In genomic region chr7:116132078-116132477, GRCm38 (mm10) we compare ENCODE assay signal across 9 mouse cellular contexts. TPM values are rescaled to one million over a fixed set of nuclear protein-coding genes. Genes with fewer than 3 reads are reported as not detected.
DNase-seq lines count a peak whose midpoint lies in the region; ATAC-seq and TF ChIP-seq lines count a peak whose summit lies in the region.
"Had no signal": no experiment of that assay in that cellular context is flagged by ENCODE, and none has a peak within 500 bp of the region (broad histone marks: within the 10 kb centered on the region; RNA-seq: fewer than 3 reads in every experiment).

No protein-coding gene starts in this region.

- H3K4me2 ChIP-seq in kidney, embryonic 14.5 days (replicated peaks; ENCODE audit: low read depth, low read length), result no peak overlapping the region
- H3K4me2 ChIP-seq in intestine, postnatal 0 days (replicated peaks; ENCODE audit: low read depth), result no peak overlapping the region
- no peak overlapping the region for H3K4me2 ChIP-seq in midbrain, embryonic 16.5 days (ENCODE audit: low read length)

- H3K9ac ChIP-seq in kidney, embryonic 14.5 days (ENCODE audit: low read depth, low read length), result no peak overlapping the region
- no peak overlapping the region for H3K9ac ChIP-seq in intestine, postnatal 0 days (ENCODE audit: low read depth, low read length)
- H3K9ac ChIP-seq in midbrain, embryonic 16.5 days (ENCODE audit: low read depth, low read length), result peak overlapping the region; percentile 2; the same call in 1 of the 2 replicates

- TF ChIP-seq CTCF in intestine, postnatal 0 days (IDR thresholded peaks at IDR 0.05; ENCODE audit: low read depth), result peak; percentile 94

- no peak overlapping the region for H3K4me3 ChIP-seq in kidney, embryonic 14.5 days (ENCODE audit: low read length)
- no peak overlapping the region for H3K4me3 ChIP-seq in intestine, postnatal 0 days (ENCODE audit: low read depth, low read length)
- H3K4me3 ChIP-seq in midbrain, embryonic 16.5 days (ENCODE audit: low read depth, low read length), result no peak overlapping the region

- DNase-seq in kidney, adult 11 months, result peak; percentile 77
- peak; percentile 87 for DNase-seq in embryo, embryonic 11 days
- peak; percentile 26 for DNase-seq in gonadal fat pad, adult 2 months (ENCODE audit: low read depth)
- DNase-seq in left cerebral cortex, postnatal 36 days (ENCODE audit: low spot score in 2 of 2), result peak; percentile 64 to 78
- DNase-seq in spleen, postnatal 36 days (ENCODE audit: low spot score in 2 of 2), result peak; percentile 26 to 34

- no peaks in the 10 kb centered on the region for H3K27me3 ChIP-seq in kidney, embryonic 14.5 days (ENCODE audit: control insufficient read depth, insufficient read depth, low read length)
- no peaks in the 10 kb centered on the region for H3K27me3 ChIP-seq in intestine, postnatal 0 days (replicated peaks; ENCODE audit: control insufficient read depth, insufficient read depth, low read length)
- H3K27me3 ChIP-seq in midbrain, embryonic 16.5 days (ENCODE audit: control insufficient read depth, insufficient read depth, low read depth, low read length), result no peaks in the 10 kb centered on the region
- H3K27me3 ChIP-seq: Patski had no signal

- intact Hi-C loops in left cerebral cortex, postnatal 36 days (cut with DNase I), result loop anchor here (10.0 kb wide), 1 partner anchor 193 kb away; no protein-coding TSS in a partner anchor

- no peak overlapping the region for H3K27ac ChIP-seq in kidney, embryonic 14.5 days (ENCODE audit: low read depth, low read length)
- no peak overlapping the region for H3K27ac ChIP-seq in intestine, postnatal 0 days (ENCODE audit: low read depth, low read length)
- H3K27ac ChIP-seq in midbrain, embryonic 16.5 days (ENCODE audit: low read length), result peak overlapping the region; percentile 52

- ATAC-seq in kidney, embryonic 14.5 days (ENCODE audit: low FRiP score, low TSS enrichment), result no peak
- ATAC-seq in intestine, postnatal 0 days, result no peak; the same call in 1 of the 2 replicates
- ATAC-seq in midbrain, embryonic 16.5 days, result peak; percentile 40; the same call in 1 of the 2 replicates
- ATAC-seq: Patski had no signal

- no peaks in the 10 kb centered on the region for H3K9me3 ChIP-seq in kidney, embryonic 14.5 days (ENCODE audit: control insufficient read depth, low read length)
- no peaks in the 10 kb centered on the region for H3K9me3 ChIP-seq in intestine, postnatal 0 days (ENCODE audit: control insufficient read depth)
- no peaks in the 10 kb centered on the region for H3K9me3 ChIP-seq in midbrain, embryonic 16.5 days (replicated peaks; ENCODE audit: control insufficient read depth, low read length, poor library complexity, severe bottlenecking)

- no peaks in the 10 kb centered on the region for H3K36me3 ChIP-seq in kidney, embryonic 14.5 days (ENCODE audit: control insufficient read depth, insufficient read depth, low read length)
- peaks cover 36% of the 10 kb centered on the region for H3K36me3 ChIP-seq in intestine, postnatal 0 days (ENCODE audit: control insufficient read depth, insufficient read depth)
- H3K36me3 ChIP-seq in midbrain, embryonic 16.5 days (ENCODE audit: control insufficient read depth, insufficient read depth, low read length), result 0 out of 2 replicates have a peak, but pooled peaks cover 2% of the 10 kb centered on the region

- 4% methylated on average over 5 of the region's 5 CpGs for WGBS in kidney, embryonic 14.5 days
- WGBS in intestine, postnatal 0 days, result 2% methylated on average over 5 of the region's 5 CpGs
- WGBS in midbrain, embryonic 16.5 days, result 1% methylated on average over 5 of the region's 5 CpGs

- no peaks in the 10 kb centered on the region for H3K4me1 ChIP-seq in kidney, embryonic 14.5 days (ENCODE audit: control insufficient read depth, insufficient read depth, low read length)
- H3K4me1 ChIP-seq in intestine, postnatal 0 days (replicated peaks; ENCODE audit: control insufficient read depth, insufficient read depth, low read length), result no peaks in the 10 kb centered on the region
- H3K4me1 ChIP-seq in midbrain, embryonic 16.5 days (ENCODE audit: control insufficient read depth, insufficient read depth, low read length), result peaks cover 5% of the 10 kb centered on the region; the same call in 1 of the 2 replicates

RNA-seq across cellular contexts. Expression of gene Gm4353, which starts 47.6 kb away (rescaled TPM):
- polyA plus RNA-seq in kidney, embryonic 14.5 days (2014; fragmentation: Nextera tagmentation; extraction: Ambion mirVana), result 0.50 and 1.3 TPM in 2 replicates
- polyA plus RNA-seq in gonadal fat pad, adult 2 months (2012; rRNA removed), result 0.81 and 1.4 TPM in 2 replicates
- polyA plus RNA-seq in intestine, postnatal 0 days (2015; fragmentation: Nextera tagmentation; extraction: Ambion mirVana), result 0.13 and 0.30 TPM in 2 replicates
- total RNA-seq in left cerebral cortex, postnatal 36 days (2021), result 1 to 10 TPM; 2.6 to 4.7 TPM
- polyA plus RNA-seq in midbrain, embryonic 16.5 days (2015; fragmentation: Nextera tagmentation; extraction: Ambion mirVana), result 0.93 and 1.0 TPM in 2 replicates

Comparison
In these comparisons a context has a peak if more than half of its experiments do, and no peak if none do; other contexts are left out.
1. DNase-seq: peak in every context shown above with its lines; median percentile 87 in embryo, embryonic 11 days; 77 in kidney, adult 11 months; 71 in left cerebral cortex, postnatal 36 days; 30 in spleen, postnatal 36 days; 26 in gonadal fat pad, adult 2 months.